Mouse (Mus musculus) layer of hippocampus, adult 2 months (tissue): ENCODE measurements at regions not wholly inside any gene's neighbourhood (a gene's known extent, or its start where the extent isn't known, plus 50 kb on each side); places are given as distances from the start of the nearest gene placed in this dataset.

Experiments
- DNase-seq, 2 experiments: peaks; one replicate each; pipeline ENCODE4 v3.0.0; 2022; ENCODE audit warnings: low spot score in 2 of 2
- H3K27ac ChIP-seq: fragments of 200-600 bp; 2 replicates; pipeline ENCODE4 v1.8.1; 2022
- H3K4me3 ChIP-seq: fragments of 200-600 bp; 2 replicates; pipeline ENCODE4 v1.8.1; 2022; ENCODE audit warnings: mild to moderate bottlenecking
- CTCF ChIP-seq: fragments of 200-600 bp; conservative IDR thresholded peaks from 2 replicates; pipeline ENCODE4 v1.8.1; 2022; ENCODE audit warnings: antibody characterized with exemption, mild to moderate bottlenecking, moderate library complexity

DNA sequence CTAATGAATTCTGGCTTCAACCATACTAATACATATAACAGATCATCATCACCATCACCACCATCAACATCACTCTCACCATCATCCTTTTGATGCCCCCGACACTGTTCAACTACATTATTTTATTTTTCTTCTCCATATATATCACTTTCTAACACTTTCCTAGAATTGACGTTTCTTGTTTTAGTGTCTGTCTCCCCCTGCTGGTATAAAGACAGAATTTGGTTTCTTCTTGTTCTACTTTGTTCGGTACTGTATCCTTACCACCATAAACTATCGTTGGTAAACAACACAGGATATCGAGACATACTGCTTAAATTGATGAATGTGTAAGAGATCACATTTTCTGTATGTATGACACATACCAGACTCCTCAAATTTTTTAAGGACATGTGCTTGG is 92.5 kb upstream of the Tab3 start:
- peak; percentile 80 for TF ChIP-seq CTCF
- peak in 1 of 2 experiments; percentile 9 for DNase-seq

GRCm38 (mm10) chrX:85496943-85497342 is 76.9 kb upstream of the Tab3 start:
- no peak for DNase-seq
- no peak overlapping the region for H3K4me3 ChIP-seq
- TF ChIP-seq CTCF: peak; percentile 60
- H3K27ac ChIP-seq: no peak overlapping the region

More for the DNA sequence above, 92.5 kb upstream of the Tab3 start:
- Histone ChIP-seq H3K27ac (no peak overlapping the region), H3K4me3 (no peak overlapping the region)
